Mouse (Mus musculus): ENCODE data around the gene Fars2.

Gene Fars2

GRCm38 (mm10) chr13:36530852-36531251, 413.6 kb downstream of the Fars2 start:
- DNase-seq, result no peak

DNA sequence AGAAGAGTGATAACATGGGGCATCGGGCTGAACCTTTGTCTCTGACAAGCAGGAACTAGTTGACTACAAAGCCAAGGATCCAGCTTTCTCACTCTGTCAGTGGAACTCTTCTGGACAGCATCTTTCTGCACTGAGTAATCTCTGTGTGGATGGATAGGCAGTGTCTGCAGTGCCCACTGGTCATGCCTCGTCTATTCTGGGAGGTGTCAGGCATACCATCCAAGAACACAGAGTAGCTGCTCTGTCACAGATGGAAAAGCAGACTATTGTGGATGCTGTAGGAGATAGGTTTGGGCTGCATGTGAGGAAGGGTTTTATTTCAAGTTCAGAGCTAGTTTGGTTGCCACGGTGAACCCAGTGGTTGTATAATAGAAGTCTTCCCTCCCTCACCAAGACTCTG, 414.7 kb downstream of the Fars2 start:
- no peak for DNase-seq

DNA sequence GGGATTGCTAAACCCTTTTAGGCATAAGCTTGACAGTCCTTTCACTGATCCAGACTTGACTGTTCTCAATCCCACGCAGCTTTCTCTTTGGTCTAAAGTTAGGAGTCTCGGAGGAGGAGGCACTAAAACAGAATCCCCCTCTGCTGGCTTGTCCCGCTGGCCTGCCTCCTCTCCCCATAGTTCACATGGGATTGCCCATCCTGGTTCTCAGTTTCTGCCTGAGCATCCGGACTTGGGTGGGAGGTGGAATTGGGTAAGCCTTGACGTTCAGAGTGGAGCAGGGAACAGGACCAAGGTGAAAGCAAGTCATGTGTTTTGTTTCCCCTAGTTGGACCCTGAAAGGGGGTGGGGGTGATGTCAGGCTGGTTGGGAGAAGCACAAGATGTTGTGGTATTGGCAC, 415.9 kb downstream of the Fars2 start:
- DNase-seq, result no peak

DNA sequence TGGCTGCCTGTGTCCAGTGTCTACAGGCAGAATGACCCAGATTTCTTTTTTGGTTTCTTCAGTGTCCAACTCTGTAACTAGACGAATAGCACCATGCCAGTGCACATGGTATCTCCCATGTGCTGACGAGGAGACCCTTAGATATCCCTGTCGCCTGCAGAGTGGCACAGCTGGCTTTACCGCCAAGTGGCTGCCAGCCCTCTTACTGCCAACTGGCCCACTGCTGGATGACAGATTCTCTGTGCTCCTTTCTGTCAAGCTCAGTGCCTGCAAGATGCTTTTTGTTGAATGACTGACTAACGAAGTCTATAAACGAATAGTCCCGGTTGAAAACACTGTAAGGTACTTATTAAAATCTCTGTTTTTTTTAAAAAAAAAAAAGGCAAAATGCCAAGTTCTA, 416.3 kb downstream of the Fars2 start:
- DNase-seq, result no peak

GRCm38 (mm10) chr13:36533966-36534540, 416.8 kb downstream of the Fars2 start:
- peak; percentile 33 to 61 for DNase-seq

DNA sequence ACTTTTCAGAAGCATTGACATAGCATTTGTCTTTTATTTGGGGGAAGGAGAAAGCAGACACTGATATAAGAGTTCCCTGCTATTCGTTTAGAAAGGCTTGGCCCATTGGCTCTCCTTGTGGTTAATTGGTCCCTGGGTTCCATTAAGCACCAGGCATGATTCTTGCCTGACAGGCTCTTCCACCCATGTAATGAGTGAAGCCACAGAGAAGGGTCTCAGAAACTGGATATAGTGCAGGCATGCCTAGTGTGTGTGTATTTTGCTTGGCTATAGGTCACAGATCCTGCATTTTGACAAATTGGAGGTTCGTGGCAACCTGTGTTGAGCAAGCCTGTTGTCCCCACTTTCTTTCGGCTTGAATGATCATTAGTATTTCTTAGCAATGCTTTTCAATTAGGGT, 420.4 kb downstream of the Fars2 start:
- DNase-seq, result no peak

- DNase-seq, result no peak
These were observed 421.2 kb downstream of the Fars2 start for GRCm38 (mm10) chr13:36538385-36538784.

DNA sequence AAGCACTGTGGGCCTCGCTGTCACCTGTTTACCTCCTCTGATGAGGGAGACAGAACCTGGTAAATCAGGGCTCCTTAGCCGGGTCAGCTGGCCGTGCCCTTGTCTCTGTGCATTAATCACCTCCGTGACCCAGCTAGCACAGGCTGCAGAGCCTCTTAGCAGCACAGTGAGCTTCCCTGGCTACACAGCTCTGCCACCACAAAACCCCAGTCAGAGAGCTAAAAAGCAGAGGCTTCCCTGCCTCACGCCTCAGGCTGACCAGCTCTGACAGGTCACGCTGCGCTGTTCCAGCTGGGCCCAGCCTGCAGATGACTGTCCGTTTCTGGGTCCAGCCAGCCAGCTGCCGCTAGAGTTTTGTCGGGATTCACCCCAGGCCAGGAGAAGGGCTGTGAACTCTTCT, 423.0 kb downstream of the Fars2 start:
- DNase-seq, result no peak

- no peak for DNase-seq
These were observed 424.1 kb downstream of the Fars2 start for GRCm38 (mm10) chr13:36541287-36541780.

- DNase-seq, result no peak
These were observed 433.5 kb downstream of the Fars2 start for GRCm38 (mm10) chr13:36550694-36551093.

DNA sequence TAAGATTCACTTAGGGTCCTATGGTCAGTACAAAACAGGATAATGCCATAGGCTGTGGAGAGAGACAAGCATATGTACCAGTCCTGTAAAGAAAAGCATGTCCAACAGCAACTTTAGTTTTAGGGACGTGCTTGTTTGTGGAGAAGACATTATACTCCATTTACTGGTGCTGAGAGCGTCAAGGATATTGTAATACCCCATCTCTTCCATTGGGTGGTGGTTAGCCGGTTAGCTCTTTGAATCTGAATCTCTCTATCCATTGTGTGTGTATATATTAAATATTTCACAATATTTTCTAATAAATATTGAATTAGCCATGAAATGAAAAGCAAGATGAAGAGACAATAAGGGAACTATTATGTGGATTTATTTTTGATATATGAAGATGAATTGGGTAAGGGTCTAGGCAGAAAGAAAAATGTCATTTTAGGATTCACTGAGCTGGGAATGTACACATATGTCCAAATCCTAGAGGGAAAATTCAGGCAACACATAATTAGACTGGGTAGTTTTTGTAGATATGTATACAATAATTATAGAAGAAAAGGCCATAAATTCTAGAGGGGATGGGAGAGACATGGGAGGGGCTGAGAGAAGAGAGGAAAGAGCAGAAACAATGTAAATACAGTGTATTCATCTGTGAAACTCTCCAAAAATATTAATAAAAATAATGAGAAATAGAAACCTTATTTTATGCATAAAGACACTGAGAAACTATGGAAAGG, 435.5 kb downstream of the Fars2 start:
- DNase-seq, result no peak

- DNase-seq, result no peak
These were observed 436.0 kb downstream of the Fars2 start for GRCm38 (mm10) chr13:36553247-36553642.

- peak in 1 of 2 experiments; percentile 18 for DNase-seq
These were observed 437.5 kb downstream of the Fars2 start for GRCm38 (mm10) chr13:36554743-36555142.

DNA sequence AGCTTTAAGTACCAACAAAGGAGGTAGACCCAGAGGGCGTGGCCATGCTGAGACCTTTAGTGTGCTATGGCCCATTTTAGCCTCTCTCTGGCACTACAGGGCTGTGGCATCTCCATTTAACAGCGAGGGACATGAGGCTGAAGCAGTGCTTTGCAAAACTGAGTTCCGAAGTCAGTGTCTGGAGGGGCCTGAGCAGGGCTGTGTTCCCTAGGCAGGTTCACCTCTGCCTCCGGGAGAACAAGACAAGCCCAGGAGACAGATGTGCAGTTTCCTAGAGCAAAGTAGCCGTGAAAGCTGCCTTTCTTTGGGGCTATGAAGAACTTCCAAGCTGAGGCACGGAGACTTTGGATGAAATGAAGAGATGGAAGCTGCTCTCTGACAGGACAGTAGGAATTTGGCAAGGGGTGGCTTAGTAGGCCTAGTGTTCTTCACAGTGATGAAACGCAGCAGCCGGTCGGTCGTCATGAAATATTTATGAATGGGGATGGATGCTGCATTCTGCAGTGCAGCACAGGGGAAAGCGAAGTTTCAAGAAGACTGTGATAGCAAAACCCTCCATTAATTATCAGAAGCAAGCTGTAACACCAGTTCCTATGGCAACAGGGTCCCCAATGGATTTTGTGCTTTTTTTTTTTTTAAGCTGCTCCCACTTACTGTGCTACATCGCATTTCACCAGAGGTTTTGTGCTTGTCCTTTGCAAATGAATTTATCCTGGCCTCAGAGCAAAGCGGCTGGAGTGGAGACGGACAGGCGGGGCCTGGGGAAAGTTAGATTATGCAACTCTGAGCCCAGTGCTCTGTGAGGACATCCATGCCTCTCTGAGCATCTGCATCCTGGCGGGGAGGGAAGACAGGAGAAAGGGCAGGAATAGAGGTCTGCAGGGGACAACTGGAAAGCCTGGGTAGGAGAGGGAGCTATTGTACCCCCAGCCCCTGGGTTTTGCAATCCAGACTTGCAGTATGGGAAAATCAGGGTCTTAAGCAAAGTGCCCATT, 445.5 kb downstream of the Fars2 start:
- no peak for DNase-seq

- no peak for DNase-seq
These were observed 447.6 kb downstream of the Fars2 start for GRCm38 (mm10) chr13:36564764-36565315.

- DNase-seq, result no peak
These were observed 459.6 kb downstream of the Fars2 start for GRCm38 (mm10) chr13:36576781-36577180.

GRCm38 (mm10) chr13:36577916-36578568, 460.8 kb downstream of the Fars2 start:
- no peak for DNase-seq

- DNase-seq, result peak; percentile 60 to 87
These were observed 461.5 kb downstream of the Fars2 start for GRCm38 (mm10) chr13:36578569-36579333.

DNA sequence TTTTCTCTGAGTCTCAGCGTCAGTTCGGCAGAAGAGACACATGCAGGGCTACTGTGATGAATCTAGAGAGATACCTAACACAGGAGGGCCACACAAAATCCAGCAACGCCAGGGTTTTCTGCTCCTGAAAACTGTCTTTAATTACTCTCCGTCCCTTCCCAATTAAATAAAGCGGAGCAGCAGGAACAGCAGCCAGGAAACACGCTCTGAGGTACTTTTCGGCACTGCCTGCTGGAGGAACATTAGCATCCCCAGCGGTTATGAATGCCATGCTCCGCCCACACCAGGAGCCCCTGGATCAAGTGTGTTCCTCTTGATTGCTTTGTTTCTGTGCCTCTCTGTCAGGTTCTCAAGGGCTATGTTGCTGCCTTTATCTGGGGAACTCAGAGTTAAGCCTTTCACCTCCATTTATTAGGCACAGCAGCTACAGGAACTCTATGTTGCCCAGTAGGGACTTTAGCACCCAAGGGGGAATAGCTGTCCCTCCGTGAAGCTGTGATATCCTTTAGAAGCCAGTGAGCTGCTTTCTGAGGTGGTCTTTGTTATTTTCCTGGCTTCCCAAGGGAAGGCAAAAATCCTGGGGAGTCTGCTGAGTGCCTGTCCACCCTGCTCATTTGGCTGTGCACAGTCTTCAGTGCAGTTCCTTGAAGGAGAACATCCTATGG, 465.3 kb downstream of the Fars2 start:
- DNase-seq, result no peak

DNA sequence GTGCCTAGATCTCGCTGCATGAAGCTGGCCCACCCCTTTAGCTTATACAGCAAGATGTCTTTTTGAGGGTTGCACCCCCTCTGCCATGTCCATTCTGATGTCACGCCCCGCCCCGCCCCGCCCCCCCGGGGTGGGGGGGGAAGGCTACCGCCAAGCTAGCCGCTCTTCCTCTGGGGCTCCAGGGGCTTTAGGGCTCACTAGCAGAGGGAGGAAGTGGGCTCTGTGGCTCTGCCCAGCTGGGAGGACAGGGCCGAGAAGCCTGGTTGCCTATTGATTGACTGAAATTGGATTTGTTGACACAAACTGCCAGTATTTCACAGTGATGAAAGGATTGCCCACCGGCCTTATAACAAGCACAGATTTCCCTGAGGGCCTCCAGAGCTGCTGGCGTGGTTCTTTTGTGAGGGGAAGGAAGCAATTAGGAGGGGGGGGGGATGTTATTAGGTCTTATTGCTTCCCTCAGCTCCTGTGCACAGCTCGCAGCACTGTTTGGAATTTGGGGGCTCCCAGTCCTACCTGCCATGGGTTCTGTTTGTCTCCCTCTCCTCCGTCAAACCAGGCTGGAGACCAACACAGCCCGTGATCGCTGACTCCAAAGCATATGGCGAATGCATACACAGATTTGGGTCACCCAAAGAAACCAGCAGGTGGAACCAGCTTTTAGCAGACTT, 466.4 kb downstream of the Fars2 start:
- DNase-seq, result no peak

All from kidney, postnatal 25 days (tissue).